Mouse (Mus musculus): Measurements from ENCODE around the gene Kif26a. TPM values are rescaled to one million over a fixed set of nuclear protein-coding genes. Genes with fewer than 3 reads are reported as not detected.

The Kif26a gene
- polyA plus RNA-seq, 1 experiment from 2014 or later, result 2.1 TPM

DNA sequence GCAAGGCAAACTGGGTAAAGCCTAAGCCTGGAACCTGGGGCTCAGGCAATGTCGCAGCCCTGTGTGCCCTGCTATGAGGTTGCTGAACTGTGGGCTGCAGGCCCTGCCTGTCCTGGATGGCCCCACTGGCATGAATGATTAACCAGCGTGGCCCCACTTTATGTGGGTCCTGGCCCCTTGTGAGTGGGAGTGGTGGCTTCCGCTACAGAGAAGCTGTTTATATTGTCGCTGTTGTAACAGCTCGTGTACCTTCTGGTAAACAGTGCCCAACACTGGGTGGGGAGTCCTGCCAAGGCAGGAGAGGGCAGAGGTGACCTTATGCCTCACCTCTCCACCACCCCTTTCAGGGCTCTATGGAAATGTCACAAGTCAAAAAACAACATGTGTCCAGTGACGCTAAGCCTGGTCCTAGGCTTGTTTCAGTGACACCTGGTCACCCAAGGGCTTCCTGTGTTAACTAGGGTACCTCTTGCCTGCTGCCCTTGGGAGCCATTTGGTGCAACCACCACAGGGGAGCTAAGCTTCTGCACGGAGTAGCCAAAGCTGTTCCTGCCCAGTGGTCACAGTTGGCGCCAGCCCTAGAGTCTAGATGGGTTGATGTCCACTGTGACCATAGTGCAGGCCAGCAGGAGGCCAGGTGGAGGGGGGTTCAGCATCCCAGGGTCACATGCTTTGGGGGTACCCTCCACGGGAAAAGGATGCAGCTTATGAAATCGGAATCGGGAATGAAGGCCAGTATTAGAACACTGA lies 37.1 kb upstream of the Kif26a start:
- 76% methylated on average over 11 of the region's 11 CpGs for WGBS
- no peak for ATAC-seq (replicated peaks; ENCODE audit: extremely low read depth, insufficient read depth, low FRiP score)
- no peak overlapping the region for H3K9ac ChIP-seq (ENCODE audit: low read length)
- no peak overlapping the region for H3K27ac ChIP-seq (ENCODE audit: low read length)
- peaks cover 5% of the 10 kb centered on the region; the same call in 1 of the 2 replicates for H3K4me1 ChIP-seq (ENCODE audit: control insufficient read depth, insufficient read depth, low read length)
- no peaks in the 10 kb centered on the region for H3K36me3 ChIP-seq (ENCODE audit: control insufficient read depth, insufficient read depth)
- peaks cover 10% of the 10 kb centered on the region; the same call in 1 of the 2 replicates for H3K27me3 ChIP-seq (ENCODE audit: control insufficient read depth, insufficient read depth, low read length)
- H3K9me3 ChIP-seq (replicated peaks; ENCODE audit: control insufficient read depth, low read length), result no peaks in the 10 kb centered on the region
- no peak overlapping the region for H3K4me3 ChIP-seq (ENCODE audit: low read length)
- no peak overlapping the region for H3K4me2 ChIP-seq (ENCODE audit: low read depth, low read length)

DNA sequence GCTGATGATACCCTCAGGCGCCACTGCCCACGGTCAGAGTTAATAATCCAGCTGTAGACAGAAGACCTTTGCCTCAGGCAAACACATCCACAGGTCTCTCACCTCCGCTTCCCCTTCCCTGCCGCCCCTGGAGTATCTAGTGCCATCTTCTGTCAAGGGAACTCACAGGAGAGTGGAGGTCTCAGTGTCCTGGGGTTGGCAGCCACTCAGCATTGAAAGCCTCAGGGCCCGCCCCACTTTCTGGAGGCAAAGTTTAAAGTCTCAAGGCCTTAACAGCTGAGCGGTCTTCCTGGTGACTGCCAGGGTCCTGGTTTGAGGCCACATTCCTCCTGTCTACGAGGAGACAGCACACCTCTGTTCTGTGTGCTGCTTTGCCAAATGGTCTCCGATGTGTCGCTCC lies 36.3 kb upstream of the Kif26a start:
- no peak overlapping the region for H3K4me2 ChIP-seq (ENCODE audit: low read depth, low read length)
- no peak overlapping the region for H3K9ac ChIP-seq (ENCODE audit: low read length)
- H3K27me3 ChIP-seq (ENCODE audit: control insufficient read depth, insufficient read depth, low read length), result peaks cover 12% of the 10 kb centered on the region; the same call in 1 of the 2 replicates
- H3K9me3 ChIP-seq (replicated peaks; ENCODE audit: control insufficient read depth, low read length), result no peaks in the 10 kb centered on the region
- H3K36me3 ChIP-seq (ENCODE audit: control insufficient read depth, insufficient read depth), result no peaks in the 10 kb centered on the region
- ATAC-seq (replicated peaks; ENCODE audit: extremely low read depth, insufficient read depth, low FRiP score), result no peak
- 70% methylated on average over 9 of the region's 9 CpGs for WGBS
- peaks cover 5% of the 10 kb centered on the region; the same call in 1 of the 2 replicates for H3K4me1 ChIP-seq (ENCODE audit: control insufficient read depth, insufficient read depth, low read length)
- no peak overlapping the region for H3K4me3 ChIP-seq (ENCODE audit: low read length)
- no peak overlapping the region for H3K27ac ChIP-seq (ENCODE audit: low read length)

DNA sequence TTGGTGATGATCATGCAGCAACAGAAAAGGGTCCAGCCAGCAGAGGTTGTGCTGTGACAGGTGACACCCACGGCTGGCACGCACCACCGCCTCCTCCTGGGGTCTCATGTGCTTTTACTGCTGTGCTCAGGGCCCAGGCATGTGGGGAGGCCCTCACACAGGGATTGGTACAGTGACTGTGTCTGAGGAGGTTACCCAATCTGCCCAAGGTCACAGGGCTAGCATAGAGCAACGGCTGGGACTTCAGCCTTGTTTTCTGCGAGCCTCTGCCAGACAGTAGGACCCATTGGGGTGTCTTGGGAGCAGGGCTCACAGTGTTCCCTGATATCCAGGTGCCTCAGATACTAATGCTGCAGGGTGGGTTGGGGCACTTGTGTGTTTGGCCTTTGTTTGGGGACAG lies 34.7 kb upstream of the Kif26a start:
- no peaks in the 10 kb centered on the region for H3K36me3 ChIP-seq (ENCODE audit: control insufficient read depth, insufficient read depth)
- peaks cover 4% of the 10 kb centered on the region; the same call in 1 of the 2 replicates for H3K4me1 ChIP-seq (ENCODE audit: control insufficient read depth, insufficient read depth, low read length)
- no peak overlapping the region for H3K27ac ChIP-seq (ENCODE audit: low read length)
- ATAC-seq (replicated peaks; ENCODE audit: extremely low read depth, insufficient read depth, low FRiP score), result no peak
- 78% methylated on average over 5 of the region's 5 CpGs for WGBS
- H3K27me3 ChIP-seq (ENCODE audit: control insufficient read depth, insufficient read depth, low read length), result peaks cover 10% of the 10 kb centered on the region; the same call in 1 of the 2 replicates
- no peak overlapping the region for H3K4me3 ChIP-seq (ENCODE audit: low read length)
- no peaks in the 10 kb centered on the region for H3K9me3 ChIP-seq (replicated peaks; ENCODE audit: control insufficient read depth, low read length)
- no peak overlapping the region for H3K9ac ChIP-seq (ENCODE audit: low read length)
- no peak overlapping the region for H3K4me2 ChIP-seq (ENCODE audit: low read depth, low read length)

DNA sequence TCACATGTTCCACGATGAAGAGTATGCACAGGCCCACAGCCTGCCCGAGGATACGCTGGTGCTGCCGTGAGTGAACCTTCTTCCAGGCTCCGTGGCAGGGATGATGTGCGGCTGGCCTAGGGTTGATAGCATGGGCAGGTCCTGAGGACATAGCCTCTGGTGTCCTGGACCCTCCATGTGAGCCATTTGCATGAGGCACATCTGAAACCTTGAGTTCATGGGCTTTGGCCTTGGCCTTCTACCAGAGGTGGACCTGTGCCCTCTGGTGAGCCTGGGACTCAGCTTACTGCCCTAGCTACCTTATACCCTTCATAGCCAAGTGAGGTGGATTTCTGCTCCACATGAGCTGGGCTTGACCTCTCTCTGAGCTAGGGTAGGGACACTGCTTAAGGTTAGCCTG lies 33.8 kb upstream of the Kif26a start:
- WGBS, result 92% methylated on average over 6 of the region's 6 CpGs

DNA sequence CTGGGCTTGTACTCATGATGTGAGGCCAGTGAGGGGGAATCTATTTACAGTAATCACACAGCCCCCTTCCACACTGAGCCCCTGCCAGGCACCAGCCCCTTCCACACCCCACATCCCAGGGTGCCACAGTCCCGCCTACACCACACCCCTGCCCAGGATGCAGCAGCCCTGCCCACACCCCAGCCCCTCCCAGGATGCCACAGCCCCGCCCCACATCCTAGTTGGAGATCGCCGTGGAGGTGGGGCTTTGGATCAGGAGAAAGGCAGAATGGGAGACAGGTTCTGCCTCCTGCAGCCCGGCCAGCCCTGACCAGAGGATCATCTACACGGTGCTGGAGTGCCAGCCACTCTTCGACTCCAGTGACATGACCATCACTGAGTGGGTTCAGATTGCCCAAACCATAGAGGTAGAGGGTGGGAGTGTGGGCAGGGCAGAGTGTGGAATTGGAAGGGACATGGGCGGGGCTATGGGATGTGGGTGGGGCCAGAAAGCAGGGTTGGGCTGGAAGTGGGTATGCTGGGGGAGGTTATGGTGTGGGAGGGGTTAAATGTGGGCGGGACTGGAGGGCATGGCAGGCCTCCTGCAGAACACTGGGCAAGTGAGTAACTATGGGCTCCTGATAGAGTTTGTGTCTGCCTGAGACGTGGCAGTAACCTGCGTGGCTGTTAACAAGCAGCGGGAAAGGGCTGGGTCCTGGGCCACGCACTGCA lies 33.2 kb upstream of the Kif26a start:
- Histone ChIP-seq H3K27me3 (ENCODE audit: control insufficient read depth, insufficient read depth, low read length) (peaks cover 11% of the 10 kb centered on the region; the same call in 1 of the 2 replicates), H3K4me1 (ENCODE audit: control insufficient read depth, insufficient read depth, low read length) (no peaks in the 10 kb centered on the region), H3K9me3 (replicated peaks; ENCODE audit: control insufficient read depth, low read length) (no peaks in the 10 kb centered on the region), H3K36me3 (ENCODE audit: control insufficient read depth, insufficient read depth) (no peaks in the 10 kb centered on the region), H3K4me3 (ENCODE audit: low read length) (no peak overlapping the region), H3K4me2 (ENCODE audit: low read depth, low read length) (no peak overlapping the region), H3K9ac (ENCODE audit: low read length) (no peak overlapping the region), H3K27ac (ENCODE audit: low read length) (no peak overlapping the region)
- WGBS, result 19% methylated on average over 13 of the region's 13 CpGs
- 0 out of 2 replicates have a peak, but pooled peaks have one; percentile 12 for ATAC-seq (replicated peaks; ENCODE audit: extremely low read depth, insufficient read depth, low FRiP score)

More for the DNA sequence above, 33.8 kb upstream of the Kif26a start:
- H3K9ac ChIP-seq (ENCODE audit: low read length), result no peak overlapping the region
- ATAC-seq (replicated peaks; ENCODE audit: extremely low read depth, insufficient read depth, low FRiP score), result no peak
- no peaks in the 10 kb centered on the region for H3K9me3 ChIP-seq (replicated peaks; ENCODE audit: control insufficient read depth, low read length)
- no peaks in the 10 kb centered on the region for H3K36me3 ChIP-seq (ENCODE audit: control insufficient read depth, insufficient read depth)
- no peak overlapping the region for H3K4me3 ChIP-seq (ENCODE audit: low read length)
- H3K27ac ChIP-seq (ENCODE audit: low read length), result no peak overlapping the region
- H3K4me2 ChIP-seq (ENCODE audit: low read depth, low read length), result no peak overlapping the region
- H3K4me1 ChIP-seq (ENCODE audit: control insufficient read depth, insufficient read depth, low read length), result no peaks in the 10 kb centered on the region
- H3K27me3 ChIP-seq (ENCODE audit: control insufficient read depth, insufficient read depth, low read length), result peaks cover 11% of the 10 kb centered on the region; the same call in 1 of the 2 replicates

DNA sequence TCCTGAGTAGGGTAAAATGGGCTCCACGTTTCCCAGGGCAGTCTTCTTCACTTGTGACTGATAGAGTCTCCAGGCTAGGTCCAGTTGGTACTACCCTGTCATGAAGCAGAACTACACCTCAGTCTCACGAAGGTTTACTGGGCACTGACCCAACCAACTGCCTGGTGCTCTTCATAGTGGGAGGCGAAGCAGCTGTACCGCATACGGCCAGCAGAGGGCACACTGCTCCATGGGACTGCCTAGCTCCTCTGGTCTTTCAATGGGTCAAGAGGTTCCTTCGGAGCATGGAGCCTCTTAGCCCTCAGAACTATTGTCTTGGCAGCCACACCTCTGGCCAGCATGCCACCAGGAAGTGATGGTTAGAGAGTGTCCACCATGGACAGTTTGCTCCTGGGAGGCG lies 32.3 kb upstream of the Kif26a start:
- WGBS, result 12% methylated on average over 7 of the region's 7 CpGs
- no peak for ATAC-seq (replicated peaks; ENCODE audit: extremely low read depth, insufficient read depth, low FRiP score)

DNA sequence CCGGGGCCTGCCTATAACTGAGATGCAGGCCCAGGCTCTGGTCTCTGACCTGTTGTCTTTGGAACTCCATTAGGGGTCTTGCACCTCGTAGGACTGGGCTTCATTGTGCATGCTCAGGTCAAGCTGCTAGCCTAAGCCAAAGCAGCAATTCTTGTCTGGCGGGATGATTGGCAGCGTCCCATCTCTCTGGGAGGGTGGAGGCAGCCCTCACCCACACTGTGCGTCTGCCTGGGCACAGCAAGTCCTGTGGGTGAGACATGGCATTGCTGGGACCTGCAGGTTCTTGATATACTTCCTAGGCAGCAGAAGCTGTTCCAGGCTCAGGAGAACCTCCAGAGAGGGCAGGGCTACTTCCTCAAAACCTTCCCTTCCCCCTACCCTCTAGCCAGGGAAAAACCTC lies 29.0 kb upstream of the Kif26a start:
- Histone ChIP-seq H3K36me3 (ENCODE audit: control insufficient read depth, insufficient read depth) (no peaks in the 10 kb centered on the region), H3K4me1 (ENCODE audit: control insufficient read depth, insufficient read depth, low read length) (no peaks in the 10 kb centered on the region), H3K9me3 (replicated peaks; ENCODE audit: control insufficient read depth, low read length) (no peaks in the 10 kb centered on the region), H3K27ac (ENCODE audit: low read length) (no peak overlapping the region), H3K27me3 (ENCODE audit: control insufficient read depth, insufficient read depth, low read length) (peaks cover 14% of the 10 kb centered on the region; the same call in 1 of the 2 replicates), H3K4me2 (ENCODE audit: low read depth, low read length) (no peak overlapping the region), H3K9ac (ENCODE audit: low read length) (no peak overlapping the region), H3K4me3 (ENCODE audit: low read length) (no peak overlapping the region)
- ATAC-seq (replicated peaks; ENCODE audit: extremely low read depth, insufficient read depth, low FRiP score), result no peak
- 73% methylated on average over 5 of the region's 5 CpGs for WGBS

More for the DNA sequence above, 32.3 kb upstream of the Kif26a start:
- H3K9me3 ChIP-seq (replicated peaks; ENCODE audit: control insufficient read depth, low read length), result no peaks in the 10 kb centered on the region
- no peak overlapping the region for H3K9ac ChIP-seq (ENCODE audit: low read length)
- H3K4me1 ChIP-seq (ENCODE audit: control insufficient read depth, insufficient read depth, low read length), result no peaks in the 10 kb centered on the region
- no peak overlapping the region for H3K4me3 ChIP-seq (ENCODE audit: low read length)
- no peak overlapping the region for H3K4me2 ChIP-seq (ENCODE audit: low read depth, low read length)
- no peaks in the 10 kb centered on the region for H3K36me3 ChIP-seq (ENCODE audit: control insufficient read depth, insufficient read depth)
- H3K27ac ChIP-seq (ENCODE audit: low read length), result no peak overlapping the region
- peaks cover 12% of the 10 kb centered on the region; the same call in 1 of the 2 replicates for H3K27me3 ChIP-seq (ENCODE audit: control insufficient read depth, insufficient read depth, low read length)

DNA sequence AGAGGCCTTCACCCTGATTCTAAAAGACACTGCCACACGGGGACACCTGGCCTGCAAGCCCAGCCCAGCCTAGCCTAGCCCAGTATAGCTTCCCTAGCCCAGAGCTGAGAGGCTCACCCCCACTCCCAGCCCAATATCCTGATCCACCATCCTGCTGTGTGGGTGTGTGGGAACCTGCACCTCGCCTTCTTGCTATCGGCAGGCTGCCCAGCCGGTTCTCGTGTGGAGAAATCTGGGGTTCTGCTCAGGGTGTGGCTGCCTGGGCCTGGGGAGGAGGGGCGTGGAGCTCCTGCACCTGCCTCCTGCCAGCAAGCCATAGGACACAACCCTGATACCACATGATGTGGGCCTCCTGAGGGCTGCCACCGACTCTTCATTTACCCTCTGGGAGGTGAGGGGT lies 28.4 kb upstream of the Kif26a start:
- H3K9ac ChIP-seq (ENCODE audit: low read length), result no peak overlapping the region
- no peak overlapping the region for H3K4me2 ChIP-seq (ENCODE audit: low read depth, low read length)
- 72% methylated on average over 7 of the region's 7 CpGs for WGBS
- no peak overlapping the region for H3K4me3 ChIP-seq (ENCODE audit: low read length)
- no peaks in the 10 kb centered on the region for H3K9me3 ChIP-seq (replicated peaks; ENCODE audit: control insufficient read depth, low read length)
- no peaks in the 10 kb centered on the region for H3K36me3 ChIP-seq (ENCODE audit: control insufficient read depth, insufficient read depth)
- ATAC-seq (replicated peaks; ENCODE audit: extremely low read depth, insufficient read depth, low FRiP score), result no peak
- no peak overlapping the region for H3K27ac ChIP-seq (ENCODE audit: low read length)
- H3K27me3 ChIP-seq (ENCODE audit: control insufficient read depth, insufficient read depth, low read length), result 0 out of 2 replicates have a peak, but pooled peaks cover 12% of the 10 kb centered on the region
- no peaks in the 10 kb centered on the region for H3K4me1 ChIP-seq (ENCODE audit: control insufficient read depth, insufficient read depth, low read length)

DNA sequence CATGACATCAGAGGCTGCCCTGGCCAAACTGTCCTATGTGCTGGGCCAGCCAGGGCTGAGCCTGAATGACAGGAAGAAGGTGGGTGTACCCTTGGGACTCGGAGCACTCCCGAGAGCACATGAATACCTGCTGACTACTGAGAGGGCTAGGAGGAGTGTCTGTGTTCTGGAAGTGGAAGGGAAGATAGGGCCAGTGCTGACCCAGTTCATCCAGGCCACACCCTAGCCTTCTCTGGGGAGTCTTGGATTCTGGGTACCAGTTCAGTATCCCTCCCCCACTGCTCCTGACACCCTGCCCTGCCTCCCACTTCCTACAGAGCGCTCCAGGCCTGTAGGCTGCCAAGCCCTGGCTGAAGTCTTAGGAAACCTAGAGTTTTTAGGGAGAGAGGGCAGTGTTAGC lies 24.8 kb upstream of the Kif26a start:
- Histone ChIP-seq H3K4me3 (ENCODE audit: low read length) (no peak overlapping the region), H3K36me3 (ENCODE audit: control insufficient read depth, insufficient read depth) (no peaks in the 10 kb centered on the region), H3K27ac (ENCODE audit: low read length) (no peak overlapping the region), H3K27me3 (ENCODE audit: control insufficient read depth, insufficient read depth, low read length) (peaks cover 8% of the 10 kb centered on the region; the same call in 1 of the 2 replicates), H3K9me3 (replicated peaks; ENCODE audit: control insufficient read depth, low read length) (no peaks in the 10 kb centered on the region), H3K4me1 (ENCODE audit: control insufficient read depth, insufficient read depth, low read length) (no peaks in the 10 kb centered on the region), H3K4me2 (ENCODE audit: low read depth, low read length) (no peak overlapping the region), H3K9ac (ENCODE audit: low read length) (no peak overlapping the region)
- ATAC-seq (replicated peaks; ENCODE audit: extremely low read depth, insufficient read depth, low FRiP score), result no peak
- WGBS, result 63% methylated on average over 3 of the region's 3 CpGs

Measured in heart, embryonic 16.5 days (tissue).